Mouse (Mus musculus) liver, postnatal 0 days (tissue): ENCODE data around the gene Serpina5.
"Not testable (repeated sequence)": the region's sequence is repeated elsewhere in the genome, so short reads cannot be mapped to it uniquely, and the experiment has no call there.

Experiments used
- CTCF ChIP-seq: sonication (generic); IDR thresholded peaks from 2 replicates; pipeline ENCODE4 v1.5.1; 2016; ENCODE audit warnings: antibody characterized with exemption, low read depth
- EP300 ChIP-seq: IDR thresholded peaks from 2 replicates; pipeline ENCODE4 v1.6.1; 2016; ENCODE audit warnings: antibody characterized with exemption, low read depth, mild to moderate bottlenecking

GRCm38 (mm10) chr12:104112333-104112732, 11.4 kb downstream of the Serpina5 start, which contains the start of gene Serpina3a:
- TF ChIP-seq CTCF, EP300: not testable (repeated sequence)
